Mouse (Mus musculus) limb, embryonic 14.5 days (tissue): Measurements from ENCODE around the gene Adamts9. TPM values are rescaled to one million over a fixed set of nuclear protein-coding genes. Genes with fewer than 3 reads are reported as not detected.

Experiments used
- ATAC-seq: fragments of 200-750 bp; cut with Nextera tagmentation; 2 replicates; pipeline ENCODE4 v1.8.0; 2017; ENCODE audit warnings: low read depth, moderate number of reproducible peaks, moderate TSS enrichment; ENCODE audit not compliant: low FRiP score
- DNase-seq: peaks from one replicate; pipeline ENCODE4 v3.0.0-alpha.2; 2015; ENCODE audit warnings: low spot score
- H3K27ac ChIP-seq: fragments of 300-500 bp; sonication (generic); replicated peaks from 2 replicates; pipeline ENCODE4 v1.5.1; 2014; ENCODE audit warnings: low read depth, mild to moderate bottlenecking, low read length, moderate library complexity, mixed read lengths
- H3K27me3 ChIP-seq: fragments of 300-500 bp; sonication (generic); 2 replicates; pipeline ENCODE4 v1.6.1; 2014; ENCODE audit warnings: low read length, mixed read lengths; ENCODE audit not compliant: control insufficient read depth, insufficient read depth
- H3K36me3 ChIP-seq: fragments of 300-500 bp; sonication (generic); 2 replicates; pipeline ENCODE4 v1.6.1; 2014; ENCODE audit warnings: mild to moderate bottlenecking, low read length, moderate library complexity, mixed read lengths; ENCODE audit not compliant: control insufficient read depth, insufficient read depth
- H3K4me1 ChIP-seq: fragments of 300-500 bp; sonication (generic); 2 replicates; pipeline ENCODE4 v1.6.1; 2014; ENCODE audit warnings: antibody characterized with exemption, low read length, mixed read lengths; ENCODE audit not compliant: control insufficient read depth, insufficient read depth
- H3K4me2 ChIP-seq: fragments of 300-500 bp; sonication (generic); replicated peaks from 2 replicates; pipeline ENCODE4 v1.6.1; 2014; ENCODE audit warnings: low read depth, mild to moderate bottlenecking, low read length, moderate library complexity; ENCODE audit not compliant: severe bottlenecking
- H3K4me3 ChIP-seq: fragments of 300-500 bp; sonication (generic); replicated peaks from 2 replicates; pipeline ENCODE4 v1.5.1; 2014; ENCODE audit warnings: low read length
- H3K9ac ChIP-seq: fragments of 300-500 bp; sonication (generic); 2 replicates; pipeline ENCODE4 v1.6.1; 2014; ENCODE audit warnings: mild to moderate bottlenecking, low read depth, low read length, moderate library complexity; ENCODE audit not compliant: severe bottlenecking
- H3K9me3 ChIP-seq: fragments of 300-500 bp; sonication (generic); 2 replicates; pipeline ENCODE4 v1.6.1; 2016; ENCODE audit warnings: low read length; ENCODE audit not compliant: control insufficient read depth
- POLR2A ChIP-seq: fragments of 200-500 bp; IDR thresholded peaks from 2 replicates; pipeline ENCODE4 v1.8.0; 2012; ENCODE audit warnings: inconsistent platforms, mild to moderate bottlenecking, moderate library complexity, borderline replicate concordance; ENCODE audit not compliant: insufficient read depth, insufficient read length; ENCODE audit errors: extremely low read depth
- WGBS: fragments of 180-500 bp; shearing (Covaris S2); extraction: QIAGEN DNeasy Blood & Tissue Kit; methylation state at CpG from one replicate; pipeline ENCODE4 v1.1.7; 2014; 5-methylcytosine and 5-hydroxymethylcytosine counted together
- polyA plus RNA-seq, 2 experiments: library from polyadenylated mRNA; depleted of rRNA in 1 of 2; stranded (reverse) in 1 of 2; unstranded in 1 of 2; fragments of >200 nt; fragmentation: Nextera tagmentation in 1 of 2; extraction: Ambion mirVana in 1 of 2; gene quantifications; 2 replicates each; pipeline versions ENCODE4 v1.2.1 to v1.2.3; 2012 to 2014

The Adamts9 gene
- polyA plus RNA-seq, 2 experiments: 8.9 to 21.2 TPM

GRCm38 (mm10) chr6:92962966-92963365 lies 19.7 kb upstream of the Adamts9 start:
- DNase-seq: no peak
- 63% methylated on average over 3 of the region's 3 CpGs for WGBS

GRCm38 (mm10) chr6:92960997-92961396 lies 17.7 kb upstream of the Adamts9 start:
- no peak overlapping the region for H3K27ac ChIP-seq
- no peak for DNase-seq
- no peak overlapping the region for H3K9ac ChIP-seq
- H3K4me2 ChIP-seq: no peak overlapping the region
- WGBS: 91% methylated on average over 6 of the region's 6 CpGs
- no peaks in the 10 kb centered on the region for H3K27me3 ChIP-seq
- TF ChIP-seq POLR2A: no peak
- H3K36me3 ChIP-seq: no peaks in the 10 kb centered on the region
- ATAC-seq: no peak
- H3K4me3 ChIP-seq: no peak overlapping the region
- H3K9me3 ChIP-seq: no peaks in the 10 kb centered on the region
- no peaks in the 10 kb centered on the region; the same call in 1 of the 2 replicates for H3K4me1 ChIP-seq

More at GRCm38 (mm10) chr6:92962966-92963365, 19.7 kb upstream of the Adamts9 start:
- Histone ChIP-seq H3K4me3 (no peak overlapping the region), H3K4me1 (no peaks in the 10 kb centered on the region; the same call in 1 of the 2 replicates), H3K27me3 (no peaks in the 10 kb centered on the region), H3K27ac (no peak overlapping the region), H3K36me3 (no peaks in the 10 kb centered on the region), H3K9me3 (no peaks in the 10 kb centered on the region), H3K4me2 (no peak overlapping the region), H3K9ac (no peak overlapping the region)
- TF ChIP-seq POLR2A: no peak
- ATAC-seq: no peak

- H3K9ac ChIP-seq: no peak overlapping the region
- H3K4me2 ChIP-seq: no peak overlapping the region
- H3K27me3 ChIP-seq: no peaks in the 10 kb centered on the region
- no peaks in the 10 kb centered on the region for H3K36me3 ChIP-seq
- H3K4me1 ChIP-seq: no peaks in the 10 kb centered on the region; the same call in 1 of the 2 replicates
- WGBS: 72% methylated on average over 2 of the region's 2 CpGs
- H3K4me3 ChIP-seq: no peak overlapping the region
- no peak for DNase-seq
- TF ChIP-seq POLR2A: no peak
- H3K9me3 ChIP-seq: no peaks in the 10 kb centered on the region
- ATAC-seq: no peak
- no peak overlapping the region for H3K27ac ChIP-seq
These were observed 16.1 kb upstream of the Adamts9 start for GRCm38 (mm10) chr6:92959416-92959815.

GRCm38 (mm10) chr6:92947337-92948042 lies 4.2 kb upstream of the Adamts9 start:
- no peak overlapping the region for H3K4me3 ChIP-seq
- WGBS: 86% methylated on average over 6 of the region's 6 CpGs
- no peak overlapping the region for H3K4me2 ChIP-seq
- H3K36me3 ChIP-seq: no peaks in the 10 kb centered on the region
- H3K4me1 ChIP-seq: peaks cover 4% of the 10 kb centered on the region; the same call in 1 of the 2 replicates
- ATAC-seq: no peak
- H3K27ac ChIP-seq: no peak overlapping the region
- H3K9ac ChIP-seq: no peak overlapping the region
- peaks cover 6% of the 10 kb centered on the region; the same call in 1 of the 2 replicates for H3K9me3 ChIP-seq
- H3K27me3 ChIP-seq: 0 out of 2 replicates have a peak, but pooled peaks cover 10% of the 10 kb centered on the region
- DNase-seq: no peak
- TF ChIP-seq POLR2A: no peak

- TF ChIP-seq POLR2A: no peak
- H3K9ac ChIP-seq: no peak overlapping the region
- no peak overlapping the region for H3K4me2 ChIP-seq
- 0 out of 2 replicates have a peak, but pooled peaks cover 10% of the 10 kb centered on the region for H3K27me3 ChIP-seq
- peaks cover 6% of the 10 kb centered on the region; the same call in 1 of the 2 replicates for H3K9me3 ChIP-seq
- 53% methylated on average over 7 of the region's 7 CpGs for WGBS
- ATAC-seq: no peak
- H3K4me3 ChIP-seq: no peak overlapping the region
- peak; percentile 7 for DNase-seq
- no peaks in the 10 kb centered on the region for H3K36me3 ChIP-seq
- H3K4me1 ChIP-seq: peaks cover 4% of the 10 kb centered on the region; the same call in 1 of the 2 replicates
- H3K27ac ChIP-seq: no peak overlapping the region
These were observed 1.4 kb upstream of the Adamts9 start for GRCm38 (mm10) chr6:92944711-92945110.
